Mouse (Mus musculus): ENCODE results near the gene Sec14l1. TPM values are rescaled to one million over a fixed set of nuclear protein-coding genes. Genes with fewer than 3 reads are reported as not detected.

Sec14l1 gene
- polyA plus RNA-seq, 1 experiment: 190 TPM

GRCm38 (mm10) chr11:117116350-117117303 is 1.7 kb downstream of the Sec14l1 start:
- Histone ChIP-seq H3K27ac (ENCODE audit: insufficient read depth, low read length) (peak overlapping the region; percentile 43), H3K4me1 (ENCODE audit: control insufficient read depth, insufficient read depth, low read length) (peaks cover 22% of the 10 kb centered on the region), H3K4me3 (ENCODE audit: insufficient read depth, low read length) (peak overlapping the region; percentile 88)
- TF ChIP-seq POLR2A (IDR thresholded peaks at IDR 0.05; ENCODE audit: extremely low read depth, insufficient read depth, low read length) (no peak), CTCF (IDR thresholded peaks at IDR 0.05; ENCODE audit: extremely low read depth, insufficient read depth, low read length) (no peak)

DNA sequence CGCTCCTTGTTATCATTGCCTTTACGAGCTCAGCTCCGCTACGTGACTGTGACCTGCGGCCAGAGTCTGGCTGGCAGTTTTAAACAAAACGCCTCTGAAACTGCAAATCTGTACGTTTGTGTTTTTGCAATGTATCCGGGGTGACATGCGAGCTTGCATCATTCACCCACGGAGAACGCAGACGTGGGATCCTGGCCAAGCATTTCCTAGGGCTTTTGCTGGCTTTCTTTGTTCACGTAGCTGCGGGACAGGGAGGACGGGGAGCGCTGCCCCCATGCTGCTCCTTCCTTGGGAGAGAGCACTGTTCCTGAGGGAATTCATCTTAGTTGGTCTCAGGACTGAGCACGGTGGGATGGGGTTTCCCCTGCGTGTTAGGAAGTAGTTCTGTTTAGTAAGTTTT is 2.4 kb downstream of the Sec14l1 start:
- TF ChIP-seq POLR2A (IDR thresholded peaks at IDR 0.05; ENCODE audit: extremely low read depth, insufficient read depth, low read length) (no peak), CTCF (IDR thresholded peaks at IDR 0.05; ENCODE audit: extremely low read depth, insufficient read depth, low read length) (no peak)
- H3K27ac ChIP-seq (ENCODE audit: insufficient read depth, low read length): no peak overlapping the region
- H3K4me3 ChIP-seq (ENCODE audit: insufficient read depth, low read length): peak overlapping the region; percentile 88
- peaks cover 22% of the 10 kb centered on the region for H3K4me1 ChIP-seq (ENCODE audit: control insufficient read depth, insufficient read depth, low read length)

DNA sequence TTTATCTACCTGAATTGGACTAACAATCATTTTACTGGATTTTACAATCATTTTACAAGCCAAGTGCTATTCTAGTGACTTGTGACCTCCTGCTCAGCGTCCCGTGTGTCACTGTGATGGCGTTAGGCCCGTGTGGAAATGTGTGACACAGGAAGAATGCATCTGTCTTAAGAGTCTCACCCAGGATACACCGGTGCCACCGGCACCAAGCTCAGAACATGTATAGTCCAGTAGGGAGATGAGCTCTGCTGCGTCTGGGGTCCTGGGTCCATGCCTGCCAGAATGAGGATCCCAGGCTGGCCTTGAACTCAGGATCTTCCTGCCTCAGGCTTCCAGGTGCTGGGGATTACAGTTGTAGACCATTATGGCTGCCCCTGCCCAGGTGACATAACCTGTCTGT is 2.8 kb downstream of the Sec14l1 start:
- TF ChIP-seq CTCF (IDR thresholded peaks at IDR 0.05; ENCODE audit: extremely low read depth, insufficient read depth, low read length) (no peak), POLR2A (IDR thresholded peaks at IDR 0.05; ENCODE audit: extremely low read depth, insufficient read depth, low read length) (no peak)
- Histone ChIP-seq H3K4me1 (ENCODE audit: control insufficient read depth, insufficient read depth, low read length) (peaks cover 24% of the 10 kb centered on the region), H3K27ac (ENCODE audit: insufficient read depth, low read length) (peak overlapping the region; percentile 42), H3K4me3 (ENCODE audit: insufficient read depth, low read length) (peak overlapping the region; percentile 88)

DNA sequence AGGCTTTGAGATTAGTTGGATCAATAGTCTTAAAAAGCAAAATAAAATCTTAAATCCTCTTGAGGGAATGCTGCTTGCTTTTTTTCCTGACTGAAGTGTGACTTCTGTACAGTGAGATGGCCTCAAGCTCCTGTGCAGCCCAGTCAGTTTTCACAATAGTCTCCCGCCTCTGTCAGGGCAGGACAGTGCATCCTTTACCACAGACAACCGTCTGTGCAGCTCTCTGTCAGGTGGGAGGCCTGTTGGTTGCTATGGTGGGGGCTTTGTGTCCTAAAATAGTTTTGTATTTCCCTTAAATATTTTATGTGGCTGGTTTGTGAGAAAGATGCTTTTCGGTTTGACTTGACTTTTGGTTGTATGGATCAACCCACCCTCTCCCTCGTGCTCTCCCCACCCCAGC is 3.3 kb downstream of the Sec14l1 start:
- TF ChIP-seq POLR2A (IDR thresholded peaks at IDR 0.05; ENCODE audit: extremely low read depth, insufficient read depth, low read length): 0 out of 2 replicates have a peak, but pooled peaks have one; percentile 33
- no peak for TF ChIP-seq CTCF (IDR thresholded peaks at IDR 0.05; ENCODE audit: extremely low read depth, insufficient read depth, low read length)
- Histone ChIP-seq H3K27ac (ENCODE audit: insufficient read depth, low read length) (peak overlapping the region; percentile 22; the same call in 1 of the 2 replicates), H3K4me1 (ENCODE audit: control insufficient read depth, insufficient read depth, low read length) (peaks cover 27% of the 10 kb centered on the region), H3K4me3 (ENCODE audit: insufficient read depth, low read length) (peak overlapping the region; percentile 88; the same call in 1 of the 2 replicates)

GRCm38 (mm10) chr11:117118721-117119321 is 3.9 kb downstream of the Sec14l1 start:
- TF ChIP-seq POLR2A (IDR thresholded peaks at IDR 0.05; ENCODE audit: extremely low read depth, insufficient read depth, low read length) (no peak), CTCF (IDR thresholded peaks at IDR 0.05; ENCODE audit: extremely low read depth, insufficient read depth, low read length) (no peak)
- peaks cover 31% of the 10 kb centered on the region for H3K4me1 ChIP-seq (ENCODE audit: control insufficient read depth, insufficient read depth, low read length)
- H3K27ac ChIP-seq (ENCODE audit: insufficient read depth, low read length): peak overlapping the region; percentile 72
- H3K4me3 ChIP-seq (ENCODE audit: insufficient read depth, low read length): peak overlapping the region; percentile 88

DNA sequence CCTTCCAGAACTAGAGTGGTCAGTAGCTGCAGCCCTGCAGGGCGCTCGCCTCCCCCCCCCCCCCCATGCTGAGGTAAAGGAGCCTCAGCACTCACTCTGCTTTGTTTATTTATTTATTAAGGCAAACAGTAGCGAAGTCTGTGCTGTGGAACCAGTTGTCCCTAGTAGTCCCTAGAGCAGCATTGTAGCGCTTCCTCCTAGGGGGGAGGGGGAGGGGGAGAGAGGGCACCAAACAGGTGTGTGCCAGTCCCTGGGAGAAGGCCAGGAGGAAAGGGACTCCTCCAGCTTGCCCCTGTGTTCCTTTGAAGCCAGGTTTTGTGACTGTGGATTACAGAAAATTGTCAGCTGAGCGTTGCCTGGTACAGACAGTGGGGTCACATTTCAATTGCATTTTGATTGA is 4.8 kb downstream of the Sec14l1 start:
- H3K27ac ChIP-seq (ENCODE audit: insufficient read depth, low read length): no peak overlapping the region
- H3K4me1 ChIP-seq (ENCODE audit: control insufficient read depth, insufficient read depth, low read length): peaks cover 37% of the 10 kb centered on the region
- TF ChIP-seq CTCF (IDR thresholded peaks at IDR 0.05; ENCODE audit: extremely low read depth, insufficient read depth, low read length) (no peak), POLR2A (IDR thresholded peaks at IDR 0.05; ENCODE audit: extremely low read depth, insufficient read depth, low read length) (no peak)
- no peak overlapping the region; the same call in 1 of the 2 replicates for H3K4me3 ChIP-seq (ENCODE audit: insufficient read depth, low read length)

- H3K4me3 ChIP-seq (ENCODE audit: insufficient read depth, low read length): peak overlapping the region; percentile 10
- TF ChIP-seq CTCF (IDR thresholded peaks at IDR 0.05; ENCODE audit: extremely low read depth, insufficient read depth, low read length) (no peak), POLR2A (IDR thresholded peaks at IDR 0.05; ENCODE audit: extremely low read depth, insufficient read depth, low read length) (no peak)
- H3K27ac ChIP-seq (ENCODE audit: insufficient read depth, low read length): peak overlapping the region; percentile 80
- peaks cover 37% of the 10 kb centered on the region for H3K4me1 ChIP-seq (ENCODE audit: control insufficient read depth, insufficient read depth, low read length)
Measured at GRCm38 (mm10) chr11:117120285-117121163, 5.6 kb downstream of the Sec14l1 start.

- H3K4me1 ChIP-seq (ENCODE audit: control insufficient read depth, insufficient read depth, low read length): peaks cover 37% of the 10 kb centered on the region
Measured at GRCm38 (mm10) chr11:117121164-117121535, 6.2 kb downstream of the Sec14l1 start.

GRCm38 (mm10) chr11:117121954-117122353 is 7.0 kb downstream of the Sec14l1 start:
- Histone ChIP-seq H3K27ac (ENCODE audit: insufficient read depth, low read length) (no peak overlapping the region; the same call in 1 of the 2 replicates), H3K4me3 (ENCODE audit: insufficient read depth, low read length) (no peak overlapping the region), H3K4me1 (ENCODE audit: control insufficient read depth, insufficient read depth, low read length) (peaks cover 37% of the 10 kb centered on the region)
- TF ChIP-seq CTCF (IDR thresholded peaks at IDR 0.05; ENCODE audit: extremely low read depth, insufficient read depth, low read length) (no peak), POLR2A (IDR thresholded peaks at IDR 0.05; ENCODE audit: extremely low read depth, insufficient read depth, low read length) (no peak)

More at GRCm38 (mm10) chr11:117121164-117121535, 6.2 kb downstream of the Sec14l1 start:
- TF ChIP-seq POLR2A (IDR thresholded peaks at IDR 0.05; ENCODE audit: extremely low read depth, insufficient read depth, low read length) (peak; percentile 39; the same call in 1 of the 2 replicates), CTCF (IDR thresholded peaks at IDR 0.05; ENCODE audit: extremely low read depth, insufficient read depth, low read length) (no peak)
- Histone ChIP-seq H3K27ac (ENCODE audit: insufficient read depth, low read length) (peak overlapping the region; percentile 80), H3K4me3 (ENCODE audit: insufficient read depth, low read length) (peak overlapping the region; percentile 10; the same call in 1 of the 2 replicates)
